Mouse (Mus musculus): ENCODE results near the gene Renbp. TPM values are rescaled to one million over a fixed set of nuclear protein-coding genes. Genes with fewer than 3 reads are reported as not detected.

The Renbp gene
- total RNA-seq (2021): 1 to 10 TPM; 3.0 to 4.2 TPM

DNA sequence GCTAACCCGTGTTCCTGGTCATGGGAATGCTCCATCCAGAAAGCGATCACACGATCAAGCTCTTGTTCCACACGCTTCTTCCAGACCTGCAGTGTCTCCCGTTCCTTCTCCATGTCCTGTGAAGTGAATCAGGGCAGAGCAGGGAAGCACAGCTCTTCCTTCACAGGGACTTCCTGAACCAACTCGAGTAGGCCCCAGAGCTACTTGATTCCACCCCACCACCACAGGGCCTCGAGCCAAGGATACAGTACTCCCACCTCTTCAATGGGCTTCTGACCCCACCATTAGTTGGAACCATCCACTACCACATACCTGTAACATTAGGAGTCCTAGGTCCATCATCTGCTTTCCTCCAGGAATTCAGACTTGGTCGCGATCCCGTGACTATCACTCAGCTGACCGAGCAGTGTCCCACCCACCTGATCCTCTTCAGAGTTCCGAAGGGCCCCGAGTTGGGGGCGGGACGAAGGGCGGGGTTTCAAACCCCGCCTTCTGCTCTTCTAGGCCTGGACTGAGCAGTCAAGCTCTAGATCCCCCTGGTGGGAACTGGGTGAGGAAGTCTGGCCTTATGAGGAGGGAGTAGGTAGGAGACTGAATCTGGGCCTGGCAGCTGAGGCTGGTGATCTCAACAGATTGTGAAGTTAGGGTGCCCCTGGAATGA, at the start of gene Renbp:
Gene Renbp, minus strand, starts transcription at position 449 of the 661 bp plus-strand sequence.
- no peak for DNase-seq

DNA sequence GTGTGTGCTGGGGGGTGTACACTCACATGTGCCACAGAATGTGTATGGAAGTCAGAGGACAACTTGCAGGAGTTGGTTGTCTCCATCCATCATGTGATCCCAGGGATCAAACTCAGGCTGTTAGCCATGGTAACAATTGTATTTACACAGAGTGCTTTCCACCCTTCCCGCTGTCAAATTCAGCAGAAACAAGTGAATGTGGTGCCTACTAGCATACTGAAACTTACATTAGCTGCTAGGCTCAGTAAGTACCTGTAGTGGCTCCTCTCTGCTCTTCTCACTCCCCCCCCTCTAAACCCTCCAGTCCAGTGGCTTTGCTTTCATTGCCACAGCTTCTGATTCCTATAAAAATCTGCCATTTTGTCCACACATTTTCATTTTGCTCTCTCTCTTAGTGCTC, 47.1 kb upstream of the Renbp start:
- no peak for DNase-seq

DNA sequence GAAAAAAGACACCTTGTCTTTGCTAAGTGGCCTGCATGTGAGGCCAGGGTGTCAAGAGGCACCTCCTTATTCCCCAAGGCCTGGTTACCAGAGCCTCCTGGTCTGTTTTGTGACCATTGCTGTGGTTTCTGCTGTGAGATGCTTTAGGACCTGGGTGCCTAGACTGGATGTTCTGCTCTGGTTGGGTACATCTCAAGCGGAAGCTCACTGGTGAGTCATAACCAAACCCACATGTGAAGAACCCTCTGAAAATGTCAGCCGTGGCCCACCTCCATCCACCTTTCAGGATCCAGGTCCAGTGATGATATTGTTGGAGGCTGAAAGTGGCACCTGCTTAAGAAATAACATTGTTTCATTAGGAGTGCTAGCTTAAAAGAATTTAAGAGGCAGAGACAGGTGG, 45.6 kb upstream of the Renbp start:
- DNase-seq: no peak

DNA sequence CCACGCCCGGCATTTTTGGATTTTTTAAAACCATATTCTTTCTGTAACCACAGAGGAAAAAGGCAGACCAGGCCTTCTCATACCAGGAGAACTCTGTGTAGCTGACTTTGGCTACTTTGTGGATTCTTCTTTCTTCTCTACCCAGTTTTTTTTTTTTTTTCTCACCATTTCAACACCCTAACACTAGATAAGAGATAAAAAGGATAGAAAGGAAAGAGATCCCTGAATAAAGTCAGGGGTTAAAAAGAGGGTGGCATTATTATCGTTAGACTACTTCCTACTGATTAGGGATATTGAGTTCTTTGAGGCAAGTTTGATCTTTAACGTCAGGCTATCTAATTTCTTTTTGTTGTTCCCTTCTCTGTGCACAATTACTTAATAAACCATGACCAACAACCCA, 42.1 kb upstream of the Renbp start:
- no peak for DNase-seq

DNA sequence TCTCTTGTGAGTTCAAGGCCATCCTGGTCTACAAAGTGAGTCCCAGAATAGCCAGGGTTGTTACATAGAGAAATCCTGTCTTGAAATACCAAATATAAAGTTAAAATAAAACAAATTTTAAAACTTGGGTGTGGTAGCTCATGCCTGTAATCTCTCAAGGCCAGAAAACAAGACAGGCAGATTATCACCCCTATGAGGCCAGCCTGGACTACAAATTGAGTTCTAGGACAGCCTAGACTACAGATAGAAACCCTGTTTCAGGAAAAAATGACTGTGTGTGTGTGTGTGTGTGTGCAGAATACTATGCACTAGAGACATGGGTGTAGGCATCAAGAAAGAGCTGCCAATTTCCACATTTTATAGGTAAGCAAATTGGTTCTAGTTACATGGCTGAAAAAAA, 40.1 kb upstream of the Renbp start:
- DNase-seq: no peak

DNA sequence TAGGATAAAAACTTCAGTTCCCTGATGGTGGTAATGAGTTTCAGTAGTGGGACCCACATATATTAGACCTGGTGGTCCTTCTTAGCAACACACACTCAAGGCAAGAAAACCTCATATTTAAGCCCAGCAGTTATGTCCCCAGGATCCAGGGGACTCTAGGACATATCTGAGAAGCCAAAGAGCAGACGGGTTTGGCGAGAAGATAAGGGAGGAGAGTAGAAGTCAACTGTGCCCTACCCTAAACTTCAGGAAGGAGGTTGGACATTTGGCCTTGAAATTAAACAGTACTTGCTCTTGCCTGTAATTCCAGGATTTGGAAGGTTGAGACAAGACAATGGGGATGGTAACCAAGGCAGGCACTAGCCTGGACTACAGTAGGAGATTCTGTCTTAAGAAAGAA, 39.1 kb upstream of the Renbp start:
- DNase-seq: no peak

DNA sequence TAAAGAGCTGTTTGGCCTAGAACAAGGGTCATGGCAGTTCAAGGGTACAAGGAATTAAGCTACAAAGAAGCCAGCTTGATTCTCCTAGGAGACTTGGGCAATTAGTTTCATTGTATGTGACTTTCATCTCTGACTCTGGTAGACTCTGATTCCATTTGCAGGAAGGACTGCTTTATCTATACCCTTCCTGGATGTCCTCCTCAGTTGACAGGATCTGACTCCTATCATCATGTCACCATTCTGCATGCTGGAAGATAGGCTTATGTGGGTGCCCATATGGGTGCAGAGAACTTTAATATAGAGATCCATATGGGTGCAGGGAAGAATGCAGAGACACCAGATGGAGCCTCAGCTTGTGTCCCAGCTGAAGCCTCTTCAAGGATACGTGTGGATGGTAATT, 38.5 kb upstream of the Renbp start:
- no peak for DNase-seq

DNA sequence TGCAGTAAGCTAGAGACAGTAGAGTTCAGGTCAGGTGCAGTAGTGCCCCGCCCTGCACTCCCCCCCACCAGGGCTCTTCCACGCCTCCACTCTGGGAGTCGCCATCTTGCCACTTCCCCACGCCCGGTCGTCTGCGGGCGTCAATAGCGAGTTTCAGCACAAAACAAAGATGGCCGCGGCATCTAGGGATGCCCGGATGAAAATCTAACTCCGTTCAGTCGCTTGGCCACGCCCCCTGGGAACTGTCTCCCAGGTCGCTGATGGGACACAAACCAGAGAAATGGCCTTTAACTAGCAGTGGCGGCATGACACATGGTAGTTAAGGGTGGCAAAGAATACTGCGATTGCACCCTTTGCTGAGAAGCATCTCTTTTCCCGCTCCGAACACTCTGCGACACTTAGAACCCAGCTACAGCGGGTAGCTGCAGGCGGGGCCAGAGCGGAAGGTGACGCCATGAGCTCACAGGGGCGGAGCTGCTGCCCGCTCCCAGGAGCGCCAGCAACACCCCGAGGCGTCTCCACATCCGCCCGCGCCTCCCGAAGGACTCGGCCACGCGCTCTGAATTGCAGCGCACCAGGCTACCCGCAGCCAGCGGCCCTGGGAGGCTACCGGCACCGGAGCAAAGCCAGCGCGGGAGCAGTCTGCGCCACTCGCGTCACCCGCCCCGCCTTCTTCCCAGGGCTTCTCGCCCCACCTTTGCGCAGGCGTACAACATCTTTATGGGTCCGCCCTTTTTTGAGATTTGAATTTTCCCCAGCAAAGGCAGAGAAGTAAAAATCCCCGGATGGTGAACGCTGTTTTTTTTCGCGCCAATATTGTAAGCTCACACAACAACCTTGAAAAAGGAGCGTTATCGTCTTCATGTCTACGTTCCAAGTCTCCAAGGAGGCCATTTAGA, 36.8 kb upstream of the Renbp start:
- peak; percentile 87 to 90 for DNase-seq

DNA sequence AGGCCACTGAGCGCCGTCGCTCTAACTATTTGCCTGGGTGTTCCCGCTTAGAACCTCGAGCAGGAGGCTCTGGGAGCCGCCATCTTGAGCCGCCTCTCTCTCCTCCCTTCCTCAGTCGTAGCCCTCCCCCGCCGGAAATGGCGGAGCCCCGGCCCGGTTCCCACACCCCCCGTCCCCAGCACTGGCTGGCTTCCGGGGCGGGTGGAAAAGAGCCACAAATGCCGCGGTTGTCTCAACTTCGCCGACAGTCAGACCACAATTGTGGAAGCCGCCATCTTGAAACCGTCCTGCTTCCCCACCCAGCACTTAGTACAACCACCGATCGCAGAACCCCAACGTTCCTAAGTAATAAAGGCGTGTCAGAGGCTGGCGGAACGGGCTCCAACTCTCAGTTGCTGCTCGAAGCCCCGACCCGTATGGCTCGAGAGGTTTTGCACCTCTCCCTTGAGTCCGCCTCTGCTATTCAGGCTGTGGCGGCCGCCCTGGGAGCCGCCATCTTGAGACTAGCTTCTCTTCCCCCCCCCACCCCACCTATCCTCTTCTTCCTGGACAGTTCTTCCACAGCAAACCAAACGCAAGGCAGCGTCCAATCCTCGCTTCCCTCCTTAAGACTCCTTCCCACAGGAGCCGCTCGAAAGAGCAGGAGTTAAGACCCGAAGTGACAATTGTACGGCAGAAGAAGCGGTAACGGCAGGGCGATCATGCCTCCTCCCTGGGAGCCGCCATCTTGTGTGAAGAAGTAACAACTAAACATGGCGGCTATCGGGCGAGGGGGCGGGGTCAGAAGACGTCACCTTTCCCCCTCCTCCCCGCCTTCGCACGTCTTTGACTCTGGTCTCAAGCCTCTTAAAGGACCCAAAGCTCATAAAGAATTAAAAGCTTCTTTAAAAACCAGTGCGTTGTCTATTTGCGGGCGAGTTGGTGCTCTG, 35.9 kb upstream of the Renbp start, which contains the start of gene Hcfc1:
Gene Hcfc1, minus strand, starts transcription at position 110 of the 929 bp plus-strand sequence.
- peak; percentile 87 for DNase-seq

DNA sequence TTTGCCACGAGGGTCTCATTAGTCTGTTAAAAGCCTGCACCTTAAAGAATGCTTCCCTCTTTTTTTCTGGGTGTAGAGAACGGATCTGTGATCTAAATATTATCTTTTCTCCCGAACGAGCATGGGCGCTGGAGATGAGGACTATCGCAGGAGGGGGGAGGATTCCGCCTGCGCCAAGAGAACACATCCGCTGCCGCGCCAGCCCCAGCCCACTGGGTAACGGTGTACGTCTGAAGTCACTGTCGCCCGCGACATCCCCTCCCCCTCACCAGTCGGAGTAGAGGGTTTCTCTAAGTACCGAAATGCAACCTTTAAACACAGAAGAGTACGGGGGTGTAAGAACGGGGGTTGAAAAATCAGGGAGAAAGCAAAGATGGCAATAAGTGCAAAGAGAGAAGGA, 34.7 kb upstream of the Renbp start:
- peak; percentile 55 to 68 for DNase-seq

DNA sequence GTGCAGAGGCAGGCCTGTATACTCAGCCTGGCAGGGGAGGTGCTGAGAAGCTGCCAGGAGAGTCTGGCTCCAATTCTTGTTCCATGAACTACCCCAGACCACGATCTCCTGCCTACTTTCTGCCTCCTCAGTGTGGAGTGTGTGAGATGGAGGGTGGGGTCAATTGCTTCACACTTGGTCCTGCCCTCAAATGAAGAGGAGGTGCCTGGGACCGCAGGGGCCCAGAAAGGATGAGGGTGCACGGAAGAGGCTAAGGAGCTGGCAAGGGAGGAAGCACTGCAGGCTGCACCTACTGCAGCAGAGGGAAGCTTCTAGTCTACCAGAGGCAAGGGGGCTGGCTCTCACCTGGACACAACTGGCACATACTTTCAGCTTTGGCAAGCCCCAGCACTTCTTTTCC, 33.7 kb upstream of the Renbp start:
- no peak for DNase-seq

DNA sequence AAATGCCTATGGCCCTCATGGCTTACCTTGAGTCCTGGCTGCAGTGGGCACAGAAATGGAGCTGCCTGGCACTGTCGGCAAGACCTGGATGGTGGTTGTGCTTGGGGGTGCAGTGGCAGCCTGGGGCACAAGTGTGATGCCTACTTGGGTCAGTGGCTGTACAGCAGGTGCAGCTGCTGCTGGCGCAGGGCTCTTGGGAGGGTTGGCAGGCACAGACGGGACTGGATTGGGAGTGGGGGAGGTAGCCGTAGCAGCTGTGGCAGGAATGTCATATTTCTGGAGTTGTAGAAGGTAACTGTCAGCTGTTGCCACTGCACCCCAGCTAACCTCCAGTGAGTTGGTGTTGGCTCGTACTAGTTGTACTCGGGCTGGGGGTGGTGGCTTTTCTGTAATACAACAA, 24.3 kb upstream of the Renbp start:
- no peak for DNase-seq

DNA sequence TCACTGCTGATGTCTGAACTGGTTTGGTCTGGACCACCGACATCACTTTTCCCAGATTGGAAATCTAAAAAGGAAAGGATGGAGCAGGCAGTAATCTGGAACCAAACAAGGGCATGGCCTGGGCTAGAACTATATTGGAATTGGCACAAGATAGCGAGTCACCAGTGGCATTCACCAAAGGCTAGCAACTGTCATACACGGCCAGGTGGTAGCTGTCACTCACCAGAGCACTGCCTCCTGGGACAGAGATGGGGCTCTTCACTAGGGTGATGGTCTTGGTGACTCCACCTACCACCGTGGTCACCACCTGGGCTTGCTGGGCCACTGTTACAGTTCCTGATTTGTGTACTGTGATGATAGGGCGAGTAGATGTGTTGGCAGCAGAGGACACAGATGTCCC, 22.0 kb upstream of the Renbp start:
- DNase-seq: no peak

DNA sequence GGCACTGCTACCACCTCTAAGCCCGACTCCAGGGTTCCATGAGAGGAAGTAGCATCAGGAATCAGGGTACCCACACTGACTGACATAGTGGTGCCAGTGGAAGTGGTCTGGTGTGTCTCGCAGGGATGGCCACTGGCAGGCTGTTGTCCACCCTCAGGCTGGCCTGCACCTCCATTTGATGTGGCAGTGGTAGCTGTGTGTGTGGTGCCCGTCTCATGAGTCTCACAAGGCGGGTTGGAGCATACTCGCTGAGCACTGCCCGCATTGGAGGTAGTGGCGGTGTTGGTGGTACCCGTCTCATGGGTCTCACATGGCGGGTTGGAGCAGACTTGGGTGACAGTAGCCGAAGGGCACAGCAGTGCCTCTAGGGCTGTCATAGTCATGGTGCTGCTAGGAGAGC, 18.7 kb upstream of the Renbp start:
- no peak for DNase-seq

DNA sequence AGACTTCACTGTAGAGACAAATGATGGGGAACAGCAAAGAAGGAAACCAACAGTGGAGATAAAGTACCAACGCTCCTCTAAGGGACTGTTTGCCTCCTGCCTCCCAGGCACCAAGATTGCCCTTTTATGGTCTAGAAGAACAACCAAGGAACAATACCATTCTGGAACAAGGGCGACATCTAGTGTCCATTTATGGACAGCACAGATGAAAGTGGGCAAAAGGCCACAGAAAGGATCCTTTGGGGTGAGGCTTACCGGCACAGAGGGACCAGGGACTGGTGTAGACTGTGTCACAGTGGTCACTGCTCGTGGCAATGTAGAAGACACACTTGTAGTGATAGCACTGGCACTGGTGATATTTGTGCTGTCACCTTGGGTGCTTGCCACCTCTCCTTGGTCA, 18.0 kb upstream of the Renbp start:
- no peak for DNase-seq

DNA sequence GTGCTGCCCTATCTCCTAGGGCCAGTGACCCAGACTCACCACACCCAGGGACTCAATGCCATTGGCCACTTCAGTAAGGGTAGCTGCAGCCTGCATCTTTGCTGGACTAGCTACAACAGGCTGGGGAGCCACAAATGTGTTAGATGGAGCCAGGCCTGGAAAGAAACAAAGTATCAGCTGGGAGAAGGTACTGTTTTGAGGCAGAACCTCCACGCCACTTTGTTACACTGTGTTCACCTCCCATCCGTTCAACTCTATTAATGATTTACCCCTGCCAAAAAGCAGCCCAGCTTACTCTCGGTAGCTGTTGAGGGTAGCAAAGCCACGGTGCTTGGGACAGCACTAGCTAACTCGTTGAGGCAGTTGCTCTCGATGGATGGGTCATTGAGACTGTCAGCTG, 16.2 kb upstream of the Renbp start:
- DNase-seq: no peak

DNA sequence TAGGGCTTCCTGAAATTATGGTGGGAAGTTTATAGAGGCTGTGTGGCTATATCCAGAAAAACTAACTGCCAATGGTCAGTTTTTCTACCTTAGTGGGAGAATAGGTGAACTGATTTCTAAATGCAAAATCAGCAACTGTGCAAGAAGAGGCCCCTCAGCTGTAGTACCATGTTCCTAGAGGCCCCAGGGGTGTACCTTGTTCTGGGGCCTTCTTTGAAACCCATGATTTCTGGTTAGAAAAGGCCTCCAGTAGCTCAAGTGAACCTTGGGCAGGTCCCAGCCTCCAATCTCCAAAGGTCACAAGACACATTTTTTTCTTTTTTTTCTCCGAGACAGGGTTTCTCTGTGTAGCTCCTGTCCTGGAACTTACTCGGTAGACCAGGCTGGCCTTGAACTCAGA, 11.6 kb upstream of the Renbp start:
- no peak for DNase-seq

DNA sequence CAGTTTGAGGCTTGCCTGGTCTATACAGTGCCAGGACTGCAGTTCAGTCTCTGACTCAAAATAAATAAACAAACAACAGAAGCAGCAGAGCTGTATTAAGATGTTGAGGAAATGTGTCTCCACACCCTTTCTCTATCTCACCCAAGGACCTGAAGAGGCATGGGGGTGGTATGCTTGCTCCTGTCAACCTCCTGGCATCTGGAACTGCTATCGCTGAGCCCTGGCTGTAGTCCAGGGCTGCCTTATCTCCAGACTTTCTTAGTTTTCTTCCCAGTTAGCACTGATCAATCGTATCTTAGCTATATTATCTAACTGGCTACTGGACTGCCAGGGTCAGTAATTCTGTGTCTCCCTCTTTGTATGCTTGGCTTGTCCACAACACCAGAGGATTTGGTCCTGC, 11.2 kb upstream of the Renbp start:
- no peak for DNase-seq

DNA sequence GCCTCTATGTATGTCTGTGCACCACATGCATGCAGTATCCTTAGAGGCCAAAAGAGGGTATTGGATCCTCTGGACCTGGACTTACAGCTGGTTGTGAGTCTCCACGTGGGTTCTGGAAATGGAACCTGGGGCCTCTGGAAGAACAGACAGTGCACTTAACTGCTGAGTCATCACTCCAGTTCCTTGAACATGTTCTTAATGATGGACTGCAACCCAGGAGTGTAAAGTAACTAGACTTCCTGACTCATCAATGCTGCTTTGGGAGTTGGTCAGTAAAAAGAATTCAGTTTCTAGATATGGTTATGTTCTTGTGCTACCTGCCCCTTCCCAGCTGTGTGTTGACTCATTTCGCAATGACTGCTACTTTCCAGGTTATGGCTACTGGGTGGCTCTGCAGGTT, 1.2 kb upstream of the Renbp start:
- DNase-seq: no peak

DNA sequence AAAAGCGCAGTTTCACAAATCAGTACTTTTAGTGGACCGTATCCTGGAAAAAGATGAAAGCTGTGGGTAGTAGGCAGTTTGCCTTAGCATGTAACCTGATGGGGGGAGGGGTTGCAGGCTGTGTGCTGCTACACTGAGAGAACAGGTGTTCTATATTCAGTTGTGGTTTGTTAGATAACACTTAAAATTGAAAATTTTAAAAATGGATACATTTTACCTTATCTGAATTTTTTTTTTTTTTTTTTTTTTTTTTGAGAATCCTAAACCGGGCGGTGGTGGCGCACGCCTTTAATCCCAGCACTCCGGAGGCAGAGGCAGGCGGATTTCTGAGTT, 8.1 kb downstream of the Renbp start:
- DNase-seq: no peak

DNA sequence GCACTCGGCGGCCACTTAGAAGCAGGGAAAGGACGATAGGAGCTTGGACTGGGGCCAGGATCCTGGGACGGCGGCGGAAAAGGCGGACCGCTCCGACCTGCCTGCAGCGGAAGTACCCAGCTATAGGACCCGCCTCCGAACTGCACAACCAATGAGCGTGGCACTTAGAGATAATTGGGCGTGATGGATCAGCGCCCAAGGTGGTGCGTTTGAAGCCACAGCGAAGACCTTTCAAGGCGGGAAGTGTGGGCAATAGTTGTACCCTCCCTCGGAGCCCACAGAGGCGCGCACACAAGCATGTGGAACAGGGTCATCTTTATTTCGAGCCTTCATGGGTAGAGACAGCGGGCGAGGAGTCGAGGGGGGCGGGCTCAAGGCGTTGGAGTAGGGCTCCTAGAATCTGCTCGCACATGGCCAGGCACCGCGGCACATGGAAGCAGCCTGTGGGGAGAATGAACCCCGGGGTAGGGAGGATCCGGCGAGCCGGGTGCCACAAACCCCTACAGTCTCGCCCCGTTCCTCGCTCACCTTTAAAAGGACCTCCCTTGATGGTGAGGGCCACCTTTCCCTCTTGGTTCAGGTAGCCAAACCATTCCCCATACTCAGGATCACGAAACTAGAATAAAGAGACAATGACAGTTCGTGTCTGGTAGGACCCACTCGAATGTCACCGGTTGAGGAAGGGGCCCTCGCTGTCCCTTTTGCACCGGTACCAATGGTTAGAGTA, 8.7 kb downstream of the Renbp start, which contains the start of the genes Arhgap4 and Naa10:
Gene Arhgap4, minus strand, starts transcription at position 48 of the 727 bp plus-strand sequence.
Gene Naa10, minus strand, starts transcription at position 122 of the 727 bp plus-strand sequence.
- peak; percentile 77 to 84 for DNase-seq

DNA sequence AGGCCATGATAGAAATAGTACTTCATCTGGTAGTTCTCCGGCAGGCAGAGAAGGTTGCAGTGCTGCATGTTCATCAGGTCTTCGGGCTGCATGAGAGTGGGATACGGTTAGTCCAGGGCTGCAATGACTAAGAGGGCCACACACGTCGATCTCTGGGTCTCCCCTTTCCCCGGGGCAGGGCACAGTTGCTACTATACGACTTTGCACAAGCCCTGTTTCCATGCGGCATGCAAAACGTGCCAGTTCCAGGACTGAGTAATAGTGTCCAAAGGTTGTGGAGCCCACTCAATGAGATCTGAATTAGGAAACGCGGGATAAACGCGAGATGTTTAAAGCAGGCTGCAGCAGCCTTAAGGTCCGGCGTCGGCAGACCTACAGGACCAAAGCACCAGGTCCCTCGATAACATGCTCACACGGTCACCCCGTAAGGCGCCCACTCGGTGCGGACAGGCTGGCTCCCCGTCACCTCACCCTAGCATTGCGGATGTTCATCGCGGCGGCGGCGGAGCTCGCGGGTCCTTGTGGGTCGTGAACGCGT, 9.3 kb downstream of the Renbp start:
- peak in 1 of 2 experiments; percentile 11 for DNase-seq

Data from layer of hippocampus, postnatal 36 days (tissue).